In the genomic region with DNA sequence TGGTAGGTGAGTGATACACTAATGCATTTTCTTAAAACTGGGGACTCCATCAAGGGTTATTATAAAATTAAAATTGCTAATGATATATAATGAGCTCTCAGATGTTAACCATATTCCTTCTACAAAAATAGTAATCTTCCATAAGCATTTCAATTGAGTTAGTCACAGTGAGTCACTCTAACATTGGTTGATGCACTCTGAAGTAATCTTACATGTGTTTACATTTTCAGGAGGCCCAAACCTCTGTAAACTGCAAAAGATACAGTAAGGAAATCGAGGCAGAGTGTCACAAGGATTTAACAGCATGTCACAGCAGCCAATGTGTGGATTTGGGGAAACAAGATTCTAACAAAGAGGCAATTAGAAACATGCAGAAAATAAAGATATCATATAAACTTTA, we compare ENCODE assay signal across 32 mouse cellular contexts.
"Had no signal": no experiment of that assay in that cellular context is flagged by ENCODE, and none has a peak within 500 bp of the region (broad histone marks: within the 10 kb centered on the region; RNA-seq: fewer than 3 reads in every experiment).

No protein-coding gene starts in this region.

- DNase-seq: left cerebral cortex, postnatal 4 days; liver; liver, embryonic 13.5 days; liver, postnatal 0 days; lung, adult 18-20 months; lung, adult 2 months; lung, embryonic 14.5 days; lung, postnatal 10 days; lung, postnatal 14 days; lung, postnatal 36 days; lung, postnatal 4 days; midbrain, embryonic 14.5 days had no signal

- ATAC-seq: liver, embryonic 12.5 days; liver, postnatal 0 days; lung, postnatal 0 days; midbrain, embryonic 13.5 days; midbrain, embryonic 15.5 days; midbrain, embryonic 16.5 days had no signal

- H3K36me3 ChIP-seq: limb, embryonic 10.5 days; limb, embryonic 12.5 days; limb, embryonic 13.5 days; limb, embryonic 15.5 days; liver, embryonic 12.5 days; liver, embryonic 13.5 days; liver, embryonic 15.5 days; lung, embryonic 15.5 days; midbrain, embryonic 10.5 days; midbrain, embryonic 12.5 days; midbrain, embryonic 13.5 days; midbrain, embryonic 15.5 days; neural tube, embryonic 12.5 days had no signal

- H3K27me3 ChIP-seq: limb, embryonic 12.5 days; limb, embryonic 13.5 days; limb, embryonic 15.5 days; liver, embryonic 12.5 days; liver, embryonic 13.5 days; liver, embryonic 15.5 days; lung, embryonic 15.5 days; megakaryocyte, embryonic 14.5 days; midbrain, embryonic 12.5 days; midbrain, embryonic 13.5 days; midbrain, embryonic 15.5 days; neural tube, embryonic 12.5 days had no signal

- H3K4me3 ChIP-seq: limb, embryonic 10.5 days; limb, embryonic 12.5 days; limb, embryonic 13.5 days; limb, embryonic 15.5 days; liver, embryonic 12.5 days; liver, embryonic 13.5 days; liver, embryonic 15.5 days; lung, embryonic 15.5 days; megakaryocyte, embryonic 14.5 days; midbrain, embryonic 10.5 days; midbrain, embryonic 12.5 days; midbrain, embryonic 13.5 days; midbrain, embryonic 15.5 days; myocyte; neural tube, embryonic 12.5 days had no signal

- H3K4me2 ChIP-seq: limb, embryonic 12.5 days; limb, embryonic 13.5 days; limb, embryonic 15.5 days; liver, embryonic 11.5 days; liver, embryonic 12.5 days; liver, embryonic 13.5 days; liver, embryonic 15.5 days; lung, embryonic 14.5 days; lung, embryonic 15.5 days; midbrain, embryonic 11.5 days; midbrain, embryonic 12.5 days; midbrain, embryonic 13.5 days; midbrain, embryonic 15.5 days; neural tube, embryonic 12.5 days had no signal

- H3K4me1 ChIP-seq: limb, embryonic 10.5 days; limb, embryonic 12.5 days; limb, embryonic 13.5 days; limb, embryonic 15.5 days; liver, embryonic 12.5 days; liver, embryonic 13.5 days; liver, embryonic 15.5 days; lung, embryonic 15.5 days; megakaryocyte, embryonic 14.5 days; midbrain, embryonic 10.5 days; midbrain, embryonic 12.5 days; midbrain, embryonic 13.5 days; midbrain, embryonic 15.5 days; neural tube, embryonic 12.5 days had no signal

- H3K27ac ChIP-seq: limb, embryonic 10.5 days; limb, embryonic 12.5 days; limb, embryonic 13.5 days; limb, embryonic 15.5 days; liver, embryonic 12.5 days; liver, embryonic 13.5 days; liver, embryonic 14.5 days; liver, embryonic 15.5 days; lung, embryonic 15.5 days; macrophage; midbrain, embryonic 10.5 days; midbrain, embryonic 12.5 days; midbrain, embryonic 13.5 days; midbrain, embryonic 15.5 days; neural tube, embryonic 12.5 days had no signal

- H3K9me3 ChIP-seq: limb, embryonic 10.5 days; limb, embryonic 13.5 days; limb, embryonic 15.5 days; liver, embryonic 12.5 days; liver, embryonic 13.5 days; liver, embryonic 15.5 days; lung, embryonic 15.5 days; midbrain, embryonic 10.5 days; midbrain, embryonic 12.5 days; midbrain, embryonic 13.5 days; midbrain, embryonic 15.5 days had no signal

- H3K9ac ChIP-seq: limb, embryonic 12.5 days; limb, embryonic 13.5 days; limb, embryonic 15.5 days; liver, embryonic 12.5 days; liver, embryonic 13.5 days; liver, embryonic 14.5 days; liver, embryonic 15.5 days; liver, postnatal 0 days; lung, embryonic 14.5 days; lung, embryonic 15.5 days; midbrain, embryonic 12.5 days; midbrain, embryonic 13.5 days; midbrain, embryonic 15.5 days; neural tube, embryonic 12.5 days had no signal
